Mouse (Mus musculus) hematopoietic stem cell, adult 5-6 weeks (primary cell): ENCODE measurements around the gene Phlda2. TPM values are rescaled to one million over a fixed set of nuclear protein-coding genes. Genes with fewer than 3 reads are reported as not detected.

Source experiments
- ATAC-seq, 2 experiments: fragments of 125-278 bp in 1 of 2; replicated peaks in 1 of 2; 2 replicates each; pipeline ENCODE4 v1.8.0; 2016 to 2017; ENCODE audit warnings: inconsistent platforms in 2 of 2, mild to moderate bottlenecking in 2 of 2, moderate number of reproducible peaks in 2 of 2, low read depth in 1 of 2, moderate TSS enrichment in 1 of 2; ENCODE audit not compliant: low FRiP score in 2 of 2, poor library complexity in 2 of 2, severe bottlenecking in 2 of 2, insufficient read depth in 1 of 2, low TSS enrichment in 1 of 2
- total RNA-seq: library from RNA; stranded (forward); fragments of 172-1452, 232-1000 nt; gene quantifications from 2 replicates; pipeline ENCODE4 v1.2.3, GENCODE M21; 2017

Phlda2 gene
- total RNA-seq, 1 experiment from 2014 or later = 4.7 TPM

- no peak for ATAC-seq
Measured at GRCm38 (mm10) chr7:143474811-143475210, 28.1 kb downstream of the Phlda2 start.

GRCm38 (mm10) chr7:143473347-143474101, 29.4 kb downstream of the Phlda2 start, which contains the start of gene Slc22a18:
Gene Slc22a18, plus strand, starts transcription at chr7:143473736.
- ATAC-seq = peak; percentile 59 to 74

- peak; percentile 29 to 41; a peak in 1 of 4 replicates for ATAC-seq
Measured at GRCm38 (mm10) chr7:143469946-143470345, 33.0 kb downstream of the Phlda2 start.

- no peak for ATAC-seq
Measured at GRCm38 (mm10) chr7:143467714-143468113, 35.2 kb downstream of the Phlda2 start.

- peak; percentile 51 to 58 for ATAC-seq
Measured at GRCm38 (mm10) chr7:143466099-143466677, 36.8 kb downstream of the Phlda2 start.

GRCm38 (mm10) chr7:143464811-143465560, 38.0 kb downstream of the Phlda2 start:
- ATAC-seq = no peak

- 0 out of 4 replicates have a peak, but pooled peaks of 1 of the 2 experiments have one; percentile 26 for ATAC-seq
Measured at GRCm38 (mm10) chr7:143463865-143464415, 39.0 kb downstream of the Phlda2 start.

- no peak for ATAC-seq
Measured at GRCm38 (mm10) chr7:143462516-143462915, 40.4 kb downstream of the Phlda2 start.

- ATAC-seq = no peak
Measured at GRCm38 (mm10) chr7:143461920-143462319, 41.0 kb downstream of the Phlda2 start.

- no peak for ATAC-seq
Measured at GRCm38 (mm10) chr7:143461294-143461870, 41.6 kb downstream of the Phlda2 start.

- peak; percentile 66 to 67 for ATAC-seq
Measured at GRCm38 (mm10) chr7:143460874-143461273, 42.1 kb downstream of the Phlda2 start, which contains the start of gene Cdkn1c. Gene Cdkn1c, minus strand, starts transcription at chr7:143461050.

GRCm38 (mm10) chr7:143460217-143460834, 42.6 kb downstream of the Phlda2 start:
- no peak for ATAC-seq

GRCm38 (mm10) chr7:143459332-143460211, 43.4 kb downstream of the Phlda2 start:
- ATAC-seq = no peak

- ATAC-seq = no peak
Measured at GRCm38 (mm10) chr7:143458963-143459331, 44.0 kb downstream of the Phlda2 start.
